Mouse (Mus musculus) lung, embryonic 15.5 days (tissue): ENCODE results near the gene Adck1. TPM values are rescaled to one million over a fixed set of nuclear protein-coding genes. Genes with fewer than 3 reads are reported as not detected.

Experiments
- ATAC-seq: fragments of 200-750 bp; cut with Nextera tagmentation; 2 replicates; pipeline ENCODE4 v1.8.0; 2017; ENCODE audit warnings: moderate number of reproducible peaks, borderline replicate concordance; ENCODE audit not compliant: low FRiP score, low TSS enrichment; ENCODE audit errors: extremely low read depth
- H3K27ac ChIP-seq: fragments of 300-500 bp; sonication (generic); 2 replicates; pipeline ENCODE4 v1.5.1; 2015; ENCODE audit warnings: moderate library complexity, mild to moderate bottlenecking, inconsistent platforms
- H3K27me3 ChIP-seq: fragments of 300-500 bp; sonication (generic); 2 replicates; pipeline ENCODE4 v1.6.1; 2015; ENCODE audit warnings: inconsistent platforms
- H3K36me3 ChIP-seq: fragments of 300-500 bp; sonication (generic); 2 replicates; pipeline ENCODE4 v1.6.1; 2015; ENCODE audit warnings: inconsistent platforms
- H3K4me1 ChIP-seq: fragments of 300-500 bp; sonication (generic); 2 replicates; pipeline ENCODE4 v1.6.1; 2015; ENCODE audit warnings: inconsistent platforms
- H3K4me2 ChIP-seq: fragments of 300-500 bp; sonication (generic); 2 replicates; pipeline ENCODE4 v1.6.1; 2015; ENCODE audit warnings: inconsistent platforms, mild to moderate bottlenecking, moderate library complexity
- H3K4me3 ChIP-seq: fragments of 300-500 bp; sonication (generic); 2 replicates; pipeline ENCODE4 v1.5.1; 2015; ENCODE audit warnings: mild to moderate bottlenecking, inconsistent platforms
- H3K9ac ChIP-seq: fragments of 300-500 bp; sonication (generic); 2 replicates; pipeline ENCODE4 v1.6.1; 2015; ENCODE audit warnings: inconsistent platforms
- H3K9me3 ChIP-seq: fragments of 300-500 bp; sonication (generic); 2 replicates; pipeline ENCODE4 v1.6.1; 2016; ENCODE audit warnings: inconsistent platforms
- WGBS: fragments of 180-500 bp; shearing (Covaris S2); methylation state at CpG from one replicate; pipeline ENCODE4 v1.1.7; 2015; 5-methylcytosine and 5-hydroxymethylcytosine counted together
- polyA plus RNA-seq: library from polyadenylated mRNA; unstranded; fragments of >200 nt; fragmentation: Nextera tagmentation; extraction: Ambion mirVana; gene quantifications from 2 replicates; pipeline ENCODE4 v1.2.1, GENCODE M21; 2015

Gene Adck1
- polyA plus RNA-seq, 1 experiment from 2014 or later, result 18.9 TPM

GRCm38 (mm10) chr12:88490881-88491280, 130.5 kb downstream of the Adck1 start:
- H3K4me2 ChIP-seq, result no peak overlapping the region
- H3K36me3 ChIP-seq, result no peaks in the 10 kb centered on the region
- ATAC-seq, result no peak
- H3K4me3 ChIP-seq, result no peak overlapping the region
- H3K9me3 ChIP-seq, result no peaks in the 10 kb centered on the region
- no peak overlapping the region for H3K9ac ChIP-seq
- no peak overlapping the region for H3K27ac ChIP-seq
- no peaks in the 10 kb centered on the region for H3K27me3 ChIP-seq
- 61% methylated on average over 2 of the region's 2 CpGs for WGBS
- H3K4me1 ChIP-seq, result no peaks in the 10 kb centered on the region

Other genes with a start within 250 kb of the Adck1 start
- not detected in 2 replicates for gene Gm10436, start 178.4 kb upstream of the Adck1 start, polyA plus RNA-seq
- not detected in 2 replicates for gene Gm8332, start 110.5 kb upstream of the Adck1 start, polyA plus RNA-seq
- not detected in 2 replicates for gene Gm5662, start 86.1 kb upstream of the Adck1 start, polyA plus RNA-seq
- not detected in 2 replicates for gene Gm5039, start 36.5 kb upstream of the Adck1 start, polyA plus RNA-seq